Mouse (Mus musculus) CD4-positive, CD25-positive, alpha-beta regulatory T cell, adult 2 months (primary cell): ENCODE measurements around the gene Fras1.

Experiments
- DNase-seq: peaks from one replicate; pipeline ENCODE4 v3.0.0-alpha.2; 2012; ENCODE audit warnings: low read depth, low spot score

Gene Fras1

GRCm38 (mm10) chr5:96405139-96405842 lies 31.5 kb downstream of the Fras1 start:
- no peak for DNase-seq

- no peak for DNase-seq
These were observed 34.5 kb downstream of the Fras1 start for GRCm38 (mm10) chr5:96408291-96408690.

- no peak for DNase-seq
These were observed 39.1 kb downstream of the Fras1 start for GRCm38 (mm10) chr5:96412754-96413394.

- DNase-seq = no peak
These were observed 43.4 kb downstream of the Fras1 start for GRCm38 (mm10) chr5:96417121-96417520.

- DNase-seq = no peak
These were observed 47.8 kb downstream of the Fras1 start for GRCm38 (mm10) chr5:96421550-96421949.

- no peak for DNase-seq
These were observed 49.0 kb downstream of the Fras1 start for GRCm38 (mm10) chr5:96422716-96423115.

GRCm38 (mm10) chr5:96425391-96425790 lies 51.6 kb downstream of the Fras1 start:
- DNase-seq = no peak

GRCm38 (mm10) chr5:96429532-96430141 lies 55.9 kb downstream of the Fras1 start:
- no peak for DNase-seq

- DNase-seq = no peak
These were observed 64.1 kb downstream of the Fras1 start for GRCm38 (mm10) chr5:96437870-96438269.

- no peak for DNase-seq
These were observed 66.1 kb downstream of the Fras1 start for GRCm38 (mm10) chr5:96439811-96440210.

- DNase-seq = no peak
These were observed 73.7 kb downstream of the Fras1 start for GRCm38 (mm10) chr5:96447460-96447859.

GRCm38 (mm10) chr5:96452027-96452426 lies 78.3 kb downstream of the Fras1 start:
- DNase-seq = no peak

- no peak for DNase-seq
These were observed 79.6 kb downstream of the Fras1 start for GRCm38 (mm10) chr5:96453386-96453785.

- DNase-seq = no peak
These were observed 80.7 kb downstream of the Fras1 start for GRCm38 (mm10) chr5:96454422-96454821.

- no peak for DNase-seq
These were observed 81.5 kb downstream of the Fras1 start for GRCm38 (mm10) chr5:96455241-96455640.

- DNase-seq = no peak
These were observed 83.7 kb downstream of the Fras1 start for GRCm38 (mm10) chr5:96457436-96457958.

GRCm38 (mm10) chr5:96459605-96460004 lies 85.8 kb downstream of the Fras1 start:
- DNase-seq = no peak

GRCm38 (mm10) chr5:96462197-96462596 lies 88.4 kb downstream of the Fras1 start:
- no peak for DNase-seq

GRCm38 (mm10) chr5:96466461-96466860 lies 92.7 kb downstream of the Fras1 start:
- DNase-seq = no peak

GRCm38 (mm10) chr5:96471995-96472394 lies 98.2 kb downstream of the Fras1 start:
- no peak for DNase-seq

GRCm38 (mm10) chr5:96475488-96475887 lies 101.7 kb downstream of the Fras1 start:
- no peak for DNase-seq

- no peak for DNase-seq
These were observed 105.2 kb downstream of the Fras1 start for GRCm38 (mm10) chr5:96479003-96479402.

- no peak for DNase-seq
These were observed 107.4 kb downstream of the Fras1 start for GRCm38 (mm10) chr5:96481159-96481558.
